45 mouse cellular contexts compared by ENCODE assay signal in genomic region chr11:100259079-100259478, GRCm38 (mm10). TPM values are rescaled to one million over a fixed set of nuclear protein-coding genes. Genes with fewer than 3 reads are reported as not detected.
"Had no signal": no experiment of that assay in that cellular context is flagged by ENCODE, and none has a peak within 500 bp of the region (broad histone marks: within the 10 kb centered on the region; RNA-seq: fewer than 3 reads in every experiment).

No protein-coding gene starts in this region.

- H3K36me3 ChIP-seq: heart, embryonic 10.5 days; heart, embryonic 12.5 days; hindbrain, embryonic 13.5 days; hindbrain, embryonic 15.5 days; kidney, embryonic 15.5 days; limb, embryonic 13.5 days; limb, embryonic 15.5 days; liver, embryonic 12.5 days had no signal

- H3K4me2 ChIP-seq: heart, embryonic 12.5 days; hindbrain, embryonic 13.5 days; hindbrain, embryonic 15.5 days; kidney, embryonic 15.5 days; limb, embryonic 13.5 days; limb, embryonic 15.5 days; liver, embryonic 12.5 days had no signal

- H3K4me3 ChIP-seq: heart, embryonic 10.5 days; heart, embryonic 12.5 days; hindbrain, embryonic 13.5 days; hindbrain, embryonic 15.5 days; kidney, embryonic 15.5 days; limb, embryonic 13.5 days; limb, embryonic 15.5 days; liver, embryonic 12.5 days had no signal

- H3K27ac ChIP-seq: heart, embryonic 10.5 days; hindbrain, embryonic 13.5 days; hindbrain, embryonic 15.5 days; hindbrain, postnatal 0 days; kidney, embryonic 15.5 days; kidney, postnatal 0 days; limb, embryonic 13.5 days; limb, embryonic 15.5 days; liver, embryonic 12.5 days; liver, embryonic 14.5 days had no signal

- H3K4me1 ChIP-seq: heart, embryonic 12.5 days; hindbrain, embryonic 13.5 days; hindbrain, embryonic 15.5 days; kidney, embryonic 15.5 days; liver, embryonic 12.5 days had no signal

- DNase-seq: gastrocnemius, postnatal 14 days; gastrocnemius, postnatal 36 days; heart, adult 18-20 months; heart, postnatal 14 days; heart, postnatal 36 days; kidney, adult 11 months; kidney, adult 2 months; kidney, adult 9 months; kidney, postnatal 14 days; kidney, postnatal 36 days; layer of hippocampus, adult 9-11 months; layer of hippocampus, postnatal 36 days; left cerebral cortex, postnatal 4 days had no signal

- ATAC-seq: hindbrain, postnatal 0 days; intestine, embryonic 16.5 days; liver, embryonic 12.5 days had no signal

- H3K9me3 ChIP-seq: heart, embryonic 10.5 days; heart, embryonic 12.5 days; hindbrain, embryonic 13.5 days; hindbrain, embryonic 15.5 days; kidney, embryonic 15.5 days; limb, embryonic 13.5 days; limb, embryonic 15.5 days; liver, embryonic 12.5 days had no signal

- H3K27me3 ChIP-seq: hindbrain, embryonic 15.5 days; kidney, embryonic 15.5 days; limb, embryonic 13.5 days; limb, embryonic 15.5 days had no signal

- H3K9ac ChIP-seq: heart, embryonic 12.5 days; hindbrain, embryonic 13.5 days; hindbrain, embryonic 15.5 days; kidney, embryonic 15.5 days; limb, embryonic 13.5 days; limb, embryonic 15.5 days; liver, embryonic 12.5 days; liver, embryonic 14.5 days had no signal

RNA-seq across cellular contexts. Expression of gene Krt17, which starts 1.8 kb away (rescaled TPM):
- total RNA-seq: gastrocnemius, adult 8-10 months; gastrocnemius, postnatal 14 days; heart, adult 8-10 months; heart, postnatal 36 days; hematopoietic stem cell, adult 5-6 weeks; layer of hippocampus, adult 18-20 months; layer of hippocampus, adult 8-10 months; layer of hippocampus, postnatal 14 days; layer of hippocampus, postnatal 36 days; left cerebral cortex, postnatal 10 days; left cerebral cortex, postnatal 4 days; liver, adult 2 months had no signal
- polyA plus RNA-seq: liver, adult 2 months had no signal

RNA-seq across cellular contexts. Expression of gene Krt16, which starts 10.4 kb away (rescaled TPM):
- total RNA-seq: gastrocnemius, adult 18-20 months; gastrocnemius, adult 8-10 months; gastrocnemius, postnatal 14 days; gastrocnemius, postnatal 36 days; heart, adult 18-20 months; heart, adult 8-10 months; heart, postnatal 14 days; heart, postnatal 36 days; hematopoietic stem cell, adult 5-6 weeks; hindbrain, postnatal 0 days; layer of hippocampus, adult 18-20 months; layer of hippocampus, adult 8-10 months; layer of hippocampus, postnatal 14 days; layer of hippocampus, postnatal 36 days; left cerebral cortex, adult 18-20 months; left cerebral cortex, adult 8-10 months; left cerebral cortex, postnatal 10 days; left cerebral cortex, postnatal 25 days; left cerebral cortex, postnatal 4 days; liver, adult 2 months had no signal
- polyA plus RNA-seq: gonadal fat pad, adult 2 months; heart, embryonic 10.5 days; heart, embryonic 12.5 days; heart, embryonic 14.5 days; hindbrain, embryonic 11.5 days; hindbrain, embryonic 13.5 days; hindbrain, embryonic 15.5 days; hindbrain, postnatal 0 days; intestine, embryonic 14.5 days; intestine, embryonic 16.5 days; kidney, adult 2 months; kidney, postnatal 0 days; limb, embryonic 11.5 days; liver, adult 2 months; liver, embryonic 12.5 days; liver, embryonic 14.5 days; liver, embryonic 16.5 days had no signal

RNA-seq across cellular contexts. Expression of gene Krt42, which starts 10.6 kb away (rescaled TPM):
- total RNA-seq: gastrocnemius, adult 18-20 months; gastrocnemius, adult 8-10 months; gastrocnemius, postnatal 14 days; gastrocnemius, postnatal 36 days; heart, adult 18-20 months; heart, adult 8-10 months; heart, postnatal 14 days; heart, postnatal 36 days; hematopoietic stem cell, adult 5-6 weeks; hindbrain, postnatal 0 days; layer of hippocampus, adult 18-20 months; layer of hippocampus, adult 8-10 months; layer of hippocampus, postnatal 14 days; layer of hippocampus, postnatal 36 days; left cerebral cortex, adult 8-10 months; left cerebral cortex, postnatal 10 days; left cerebral cortex, postnatal 25 days; left cerebral cortex, postnatal 4 days; liver, adult 2 months had no signal
- polyA plus RNA-seq: gonadal fat pad, adult 2 months; heart, embryonic 10.5 days; heart, embryonic 12.5 days; heart, embryonic 14.5 days; heart, embryonic 16.5 days; hindbrain, embryonic 11.5 days; hindbrain, embryonic 13.5 days; hindbrain, embryonic 15.5 days; hindbrain, postnatal 0 days; intestine, embryonic 14.5 days; intestine, embryonic 16.5 days; kidney, adult 2 months; kidney, embryonic 15.5 days; kidney, postnatal 0 days; large intestine, adult 2 months; limb, embryonic 13.5 days; liver, adult 2 months; liver, embryonic 12.5 days; liver, embryonic 14.5 days; liver, embryonic 16.5 days had no signal

RNA-seq across cellular contexts. Expression of gene Krt14, which starts 51.7 kb away (rescaled TPM):
- total RNA-seq: gastrocnemius, adult 18-20 months; gastrocnemius, adult 8-10 months; gastrocnemius, postnatal 14 days; gastrocnemius, postnatal 36 days; heart, adult 18-20 months; hematopoietic stem cell, adult 5-6 weeks; hindbrain, postnatal 0 days; layer of hippocampus, adult 18-20 months; layer of hippocampus, adult 8-10 months; layer of hippocampus, postnatal 14 days; layer of hippocampus, postnatal 36 days; left cerebral cortex, adult 18-20 months; left cerebral cortex, adult 8-10 months; left cerebral cortex, postnatal 10 days; left cerebral cortex, postnatal 25 days; liver, adult 2 months had no signal
- polyA plus RNA-seq: liver, adult 2 months had no signal
